Mouse (Mus musculus) forebrain, embryonic 11.5 days (tissue): ENCODE results near the gene Alyref. TPM values are rescaled to one million over a fixed set of nuclear protein-coding genes. Genes with fewer than 3 reads are reported as not detected.

Source experiments
- ATAC-seq: fragments of 200-750 bp; cut with Nextera tagmentation; replicated peaks from 2 replicates; pipeline ENCODE4 v1.8.0; 2017; ENCODE audit warnings: moderate TSS enrichment; ENCODE audit not compliant: low FRiP score
- DNase-seq: peaks from one replicate; pipeline ENCODE4 v3.0.0-alpha.2; 2017; ENCODE audit warnings: low spot score
- H3K27ac ChIP-seq: fragments of 300-500 bp; sonication (generic); 2 replicates; pipeline ENCODE4 v1.5.1; 2014; ENCODE audit warnings: low read depth, low read length
- H3K27me3 ChIP-seq: fragments of 300-500 bp; sonication (generic); 2 replicates; pipeline ENCODE4 v1.6.1; 2014; ENCODE audit warnings: mild to moderate bottlenecking, low read length, mixed read lengths; ENCODE audit not compliant: control insufficient read depth, insufficient read depth
- H3K36me3 ChIP-seq: fragments of 300-500 bp; sonication (generic); 2 replicates; pipeline ENCODE4 v1.6.1; 2014; ENCODE audit warnings: mild to moderate bottlenecking, low read length, moderate library complexity, mixed read lengths; ENCODE audit not compliant: control insufficient read depth, insufficient read depth
- H3K4me1 ChIP-seq: fragments of 300-500 bp; sonication (generic); replicated peaks from 2 replicates; pipeline ENCODE4 v1.6.1; 2014; ENCODE audit warnings: low read length, mixed read lengths; ENCODE audit not compliant: control insufficient read depth, insufficient read depth
- H3K4me2 ChIP-seq: fragments of 300-500 bp; sonication (generic); 2 replicates; pipeline ENCODE4 v1.6.1; 2014; ENCODE audit warnings: low read depth, mild to moderate bottlenecking, low read length, moderate library complexity, mixed read lengths; ENCODE audit not compliant: severe bottlenecking
- H3K4me3 ChIP-seq: fragments of 300-500 bp; sonication (generic); 2 replicates; pipeline ENCODE4 v1.5.1; 2014; ENCODE audit warnings: low read depth, low read length
- H3K9ac ChIP-seq: fragments of 300-500 bp; sonication (generic); 2 replicates; pipeline ENCODE4 v1.6.1; 2014; ENCODE audit warnings: low read length
- H3K9me3 ChIP-seq: fragments of 300-500 bp; sonication (generic); 2 replicates; pipeline ENCODE4 v1.6.1; 2016; ENCODE audit warnings: low read length, mixed read lengths; ENCODE audit not compliant: control insufficient read depth
- WGBS: fragments of 180-500 bp; shearing (Covaris S2); extraction: QIAGEN DNeasy Blood & Tissue Kit; methylation state at CpG from one replicate; pipeline ENCODE4 v1.1.7; 2014; 5-methylcytosine and 5-hydroxymethylcytosine counted together
- polyA plus RNA-seq: library from polyadenylated mRNA; unstranded; fragments of >200 nt; fragmentation: Nextera tagmentation; extraction: Ambion mirVana; gene quantifications from 2 replicates; pipeline ENCODE4 v1.2.1, GENCODE M21; 2014

Gene Alyref
- polyA plus RNA-seq, 1 experiment from 2014 or later: 808 TPM

- peak; percentile 98 for DNase-seq
- Histone ChIP-seq H3K9me3 (no peaks in the 10 kb centered on the region), H3K36me3 (peaks cover 5% of the 10 kb centered on the region; the same call in 1 of the 2 replicates), H3K4me2 (peak within 1 kb of the TSS; percentile 93), H3K27ac (peak within 1 kb of the TSS; percentile 62), H3K4me3 (peak within 1 kb of the TSS; percentile 96), H3K27me3 (no peaks in the 10 kb centered on the region; the same call in 1 of the 2 replicates), H3K4me1 (peaks cover 22% of the 10 kb centered on the region), H3K9ac (peak within 1 kb of the TSS; percentile 88)
- 10% methylated on average over 58 of the region's 58 CpGs for WGBS
- peak; percentile 95 for ATAC-seq
Measured at GRCm38 (mm10) chr11:120633520-120634343, 35.6 kb upstream of the Alyref start, which contains the start of gene Mafg. Gene Mafg (minus strand): TSS chr11:120633600.

- Histone ChIP-seq H3K4me3 (peak overlapping the region; percentile 96), H3K4me1 (peaks cover 22% of the 10 kb centered on the region), H3K36me3 (peaks cover 5% of the 10 kb centered on the region; the same call in 1 of the 2 replicates), H3K27ac (peak overlapping the region; percentile 62), H3K9ac (peak overlapping the region; percentile 88), H3K27me3 (no peaks in the 10 kb centered on the region; the same call in 1 of the 2 replicates), H3K4me2 (peak overlapping the region; percentile 93), H3K9me3 (no peaks in the 10 kb centered on the region)
- peak; percentile 82 for DNase-seq
- ATAC-seq: peak; percentile 88
- under 1% methylated on average over 96 of the region's 116 CpGs for WGBS
Measured at GRCm38 (mm10) chr11:120632559-120633519, 34.7 kb upstream of the Alyref start.

- Histone ChIP-seq H3K27me3 (no peaks in the 10 kb centered on the region; the same call in 1 of the 2 replicates), H3K4me2 (peak overlapping the region; percentile 93), H3K36me3 (peaks cover 5% of the 10 kb centered on the region; the same call in 1 of the 2 replicates), H3K9me3 (no peaks in the 10 kb centered on the region), H3K9ac (peak overlapping the region; percentile 88), H3K4me3 (peak overlapping the region; percentile 96), H3K4me1 (peaks cover 22% of the 10 kb centered on the region), H3K27ac (0 out of 2 replicates have a peak overlapping the region, but pooled peaks have one; percentile 62)
- DNase-seq (no peak), ATAC-seq (no peak)
- 68% methylated on average over 4 of the region's 4 CpGs for WGBS
Measured at GRCm38 (mm10) chr11:120631726-120632448, 33.7 kb upstream of the Alyref start.

GRCm38 (mm10) chr11:120630881-120631725 lies 32.9 kb upstream of the Alyref start:
- ATAC-seq (no peak), DNase-seq (no peak)
- H3K36me3 ChIP-seq: peaks cover 5% of the 10 kb centered on the region; the same call in 1 of the 2 replicates
- peak overlapping the region; percentile 93; the same call in 1 of the 2 replicates for H3K4me2 ChIP-seq
- WGBS: 48% methylated on average over 7 of the region's 7 CpGs
- no peaks in the 10 kb centered on the region for H3K9me3 ChIP-seq
- no peak overlapping the region for H3K4me3 ChIP-seq
- H3K27ac ChIP-seq: peak overlapping the region; percentile 4; the same call in 1 of the 2 replicates
- peaks cover 22% of the 10 kb centered on the region for H3K4me1 ChIP-seq
- no peaks in the 10 kb centered on the region; the same call in 1 of the 2 replicates for H3K27me3 ChIP-seq
- H3K9ac ChIP-seq: peak overlapping the region; percentile 29; the same call in 1 of the 2 replicates

- H3K4me1 ChIP-seq: peaks cover 22% of the 10 kb centered on the region
- H3K9me3 ChIP-seq: no peaks in the 10 kb centered on the region
- DNase-seq (peak; percentile 50), ATAC-seq (no peak)
- peak overlapping the region; percentile 4; the same call in 1 of the 2 replicates for H3K27ac ChIP-seq
- 29% methylated on average over 5 of the region's 5 CpGs for WGBS
- no peak overlapping the region for H3K4me3 ChIP-seq
- no peak overlapping the region for H3K4me2 ChIP-seq
- H3K36me3 ChIP-seq: peaks cover 5% of the 10 kb centered on the region; the same call in 1 of the 2 replicates
- H3K27me3 ChIP-seq: no peaks in the 10 kb centered on the region; the same call in 1 of the 2 replicates
- H3K9ac ChIP-seq: peak overlapping the region; percentile 29; the same call in 1 of the 2 replicates
Measured at GRCm38 (mm10) chr11:120630401-120630871, 32.3 kb upstream of the Alyref start.

- 22% methylated on average over 7 of the region's 7 CpGs for WGBS
- ATAC-seq (no peak), DNase-seq (no peak)
- Histone ChIP-seq H3K27ac (no peak overlapping the region), H3K4me1 (peaks cover 22% of the 10 kb centered on the region), H3K4me3 (no peak overlapping the region), H3K36me3 (peaks cover 5% of the 10 kb centered on the region; the same call in 1 of the 2 replicates), H3K9me3 (no peaks in the 10 kb centered on the region), H3K9ac (0 out of 2 replicates have a peak overlapping the region, but pooled peaks have one; percentile 29), H3K4me2 (no peak overlapping the region), H3K27me3 (no peaks in the 10 kb centered on the region; the same call in 1 of the 2 replicates)
Measured at GRCm38 (mm10) chr11:120629911-120630310, 31.7 kb upstream of the Alyref start.

- no peak overlapping the region for H3K27ac ChIP-seq
- H3K36me3 ChIP-seq: peaks cover 5% of the 10 kb centered on the region; the same call in 1 of the 2 replicates
- ATAC-seq (no peak), DNase-seq (peak; percentile 55)
- peaks cover 22% of the 10 kb centered on the region for H3K4me1 ChIP-seq
- H3K4me3 ChIP-seq: no peak overlapping the region
- no peaks in the 10 kb centered on the region; the same call in 1 of the 2 replicates for H3K27me3 ChIP-seq
- H3K9me3 ChIP-seq: no peaks in the 10 kb centered on the region
- H3K9ac ChIP-seq: no peak overlapping the region
- 79% methylated on average over 23 of the region's 23 CpGs for WGBS
- H3K4me2 ChIP-seq: no peak overlapping the region
Measured at GRCm38 (mm10) chr11:120629341-120629730, 31.2 kb upstream of the Alyref start.
